Mouse (Mus musculus) thymus, adult 2 months (tissue): ENCODE data around the gene Usp10. TPM values are rescaled to one million over a fixed set of nuclear protein-coding genes. Genes with fewer than 3 reads are reported as not detected.

ENCODE experiments used
- DNase-seq: peaks from one replicate; pipeline ENCODE4 v3.0.0; 2021
- H3K27ac ChIP-seq: fragments of 200-500 bp; 2 replicates; pipeline ENCODE4 v1.5.1; 2012; ENCODE audit warnings: low read length, control low read depth; ENCODE audit not compliant: control insufficient read depth, insufficient read depth
- H3K27me3 ChIP-seq: fragments of 200-500 bp; 2 replicates; pipeline ENCODE4 v1.6.1; 2012; ENCODE audit warnings: mild to moderate bottlenecking, low read length, moderate library complexity, mixed read lengths; ENCODE audit not compliant: control insufficient read depth, insufficient read depth
- H3K36me3 ChIP-seq: fragments of 200-500 bp; 2 replicates; pipeline ENCODE4 v1.6.1; 2012; ENCODE audit warnings: mild to moderate bottlenecking, low read length, moderate library complexity; ENCODE audit not compliant: control insufficient read depth, insufficient read depth
- H3K4me1 ChIP-seq: fragments of 200-500 bp; replicated peaks from 2 replicates; pipeline ENCODE4 v1.6.1; 2012; ENCODE audit warnings: low read length; ENCODE audit not compliant: control insufficient read depth, insufficient read depth
- H3K4me3 ChIP-seq: fragments of 200-500 bp; 2 replicates; pipeline ENCODE4 v1.5.1; 2012; ENCODE audit warnings: mild to moderate bottlenecking, low read length, control low read depth, moderate library complexity; ENCODE audit not compliant: control insufficient read depth, insufficient read depth
- CTCF ChIP-seq: fragments of 200-500 bp; IDR thresholded peaks from 2 replicates; pipeline ENCODE4 v1.5.1; 2012; ENCODE audit warnings: mild to moderate bottlenecking, control low read depth, low read length, moderate library complexity, borderline replicate concordance; ENCODE audit not compliant: control insufficient read depth, poor library complexity, insufficient read depth; ENCODE audit errors: extremely low read depth
- POLR2A ChIP-seq: fragments of 200-500 bp; IDR thresholded peaks from 2 replicates; pipeline ENCODE4 v1.6.1; 2012; ENCODE audit warnings: mild to moderate bottlenecking, low read length, control low read depth, moderate library complexity; ENCODE audit not compliant: control insufficient read depth, poor library complexity, insufficient read depth; ENCODE audit errors: extremely low read depth
- WGBS: fragments of 180-500 bp; shearing (Covaris S2); methylation state at CpG from one replicate; pipeline ENCODE4 v1.1.7; 2018; 5-methylcytosine and 5-hydroxymethylcytosine counted together
- polyA plus RNA-seq: library from polyadenylated mRNA; depleted of rRNA; stranded (reverse); fragments of >200 nt; gene quantifications from 2 replicates; pipeline ENCODE4 v1.2.3, GENCODE M21; 2012

The Usp10 gene
- polyA plus RNA-seq, 1 experiment, result 126 TPM

DNA sequence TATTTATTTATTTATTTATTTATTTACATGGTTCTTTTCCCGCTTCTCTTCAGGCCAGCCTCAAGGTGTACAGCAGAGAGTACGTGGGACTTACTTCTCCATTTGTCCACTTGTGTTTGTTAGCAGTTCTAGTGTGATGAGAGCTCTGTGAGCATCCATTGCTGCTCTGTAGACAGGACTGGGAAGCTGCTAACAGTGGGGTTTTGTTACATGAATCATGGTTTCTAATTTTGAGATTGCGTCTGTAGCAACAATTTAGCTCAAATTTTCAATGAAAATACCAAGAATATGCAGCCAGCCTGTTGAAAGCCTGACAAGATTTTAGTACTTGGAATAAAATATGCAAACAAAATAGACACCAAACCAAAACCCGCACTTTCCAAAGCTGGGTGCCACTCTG lies 15.3 kb downstream of the Usp10 start:
- no peaks in the 10 kb centered on the region; the same call in 1 of the 2 replicates for H3K4me1 ChIP-seq
- 96% methylated on average over 4 of the region's 4 CpGs for WGBS

DNA sequence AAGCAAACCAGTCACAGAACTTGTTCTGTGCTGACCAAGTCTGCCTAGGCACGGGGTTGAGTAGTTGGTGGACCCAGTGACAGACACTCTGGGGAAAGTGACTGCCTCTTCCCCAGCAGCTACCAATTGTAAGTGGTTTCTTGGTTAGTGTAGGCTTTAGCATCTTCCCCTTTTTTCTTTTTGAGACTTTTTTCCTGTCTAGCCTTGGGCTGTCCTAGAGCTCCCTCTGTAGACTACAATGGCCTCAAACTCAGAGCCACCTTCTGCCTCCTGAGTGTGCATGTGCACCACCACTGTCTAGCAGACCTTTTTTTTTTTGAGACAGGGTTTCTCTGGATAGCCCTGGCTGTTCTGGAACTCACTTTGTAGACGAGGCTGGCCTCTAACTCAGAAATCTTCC lies 16.3 kb downstream of the Usp10 start:
- 24% methylated on average over 2 of the region's 2 CpGs for WGBS
- H3K27ac ChIP-seq, result no peak overlapping the region
- no peaks in the 10 kb centered on the region for H3K36me3 ChIP-seq
- H3K4me1 ChIP-seq, result no peaks in the 10 kb centered on the region; the same call in 1 of the 2 replicates
- no peak overlapping the region for H3K4me3 ChIP-seq
- TF ChIP-seq POLR2A (no peak), CTCF (no peak)
- DNase-seq, result peak; percentile 47
- no peaks in the 10 kb centered on the region for H3K27me3 ChIP-seq

More for the DNA sequence above, 15.3 kb downstream of the Usp10 start:
- no peak for DNase-seq
- H3K4me3 ChIP-seq, result no peak overlapping the region
- no peaks in the 10 kb centered on the region for H3K27me3 ChIP-seq
- no peak overlapping the region for H3K27ac ChIP-seq
- TF ChIP-seq CTCF (no peak), POLR2A (no peak)
- no peaks in the 10 kb centered on the region for H3K36me3 ChIP-seq

GRCm38 (mm10) chr8:119927422-119928092 lies 17.4 kb downstream of the Usp10 start:
- TF ChIP-seq POLR2A (no peak), CTCF (no peak)
- no peaks in the 10 kb centered on the region for H3K27me3 ChIP-seq
- no peaks in the 10 kb centered on the region for H3K36me3 ChIP-seq
- DNase-seq, result peak; percentile 47
- WGBS, result 76% methylated on average over 6 of the region's 6 CpGs
- no peak overlapping the region for H3K4me3 ChIP-seq
- H3K4me1 ChIP-seq, result no peaks in the 10 kb centered on the region; the same call in 1 of the 2 replicates
- H3K27ac ChIP-seq, result no peak overlapping the region

GRCm38 (mm10) chr8:119931317-119931716 lies 21.2 kb downstream of the Usp10 start:
- 94% methylated on average over 4 of the region's 4 CpGs for WGBS
- Histone ChIP-seq H3K4me3 (no peak overlapping the region), H3K4me1 (no peaks in the 10 kb centered on the region; the same call in 1 of the 2 replicates), H3K36me3 (peaks cover 5% of the 10 kb centered on the region; the same call in 1 of the 2 replicates), H3K27ac (no peak overlapping the region), H3K27me3 (no peaks in the 10 kb centered on the region)
- no peak for DNase-seq
- TF ChIP-seq POLR2A (no peak), CTCF (no peak)

GRCm38 (mm10) chr8:119933681-119934080 lies 23.5 kb downstream of the Usp10 start:
- Histone ChIP-seq H3K27me3 (no peaks in the 10 kb centered on the region), H3K4me3 (no peak overlapping the region), H3K27ac (no peak overlapping the region), H3K36me3 (peaks cover 11% of the 10 kb centered on the region), H3K4me1 (no peaks in the 10 kb centered on the region)
- TF ChIP-seq POLR2A, result no peak
- no peak for TF ChIP-seq CTCF
- WGBS, result 97% methylated on average over 4 of the region's 4 CpGs
- no peak for DNase-seq

DNA sequence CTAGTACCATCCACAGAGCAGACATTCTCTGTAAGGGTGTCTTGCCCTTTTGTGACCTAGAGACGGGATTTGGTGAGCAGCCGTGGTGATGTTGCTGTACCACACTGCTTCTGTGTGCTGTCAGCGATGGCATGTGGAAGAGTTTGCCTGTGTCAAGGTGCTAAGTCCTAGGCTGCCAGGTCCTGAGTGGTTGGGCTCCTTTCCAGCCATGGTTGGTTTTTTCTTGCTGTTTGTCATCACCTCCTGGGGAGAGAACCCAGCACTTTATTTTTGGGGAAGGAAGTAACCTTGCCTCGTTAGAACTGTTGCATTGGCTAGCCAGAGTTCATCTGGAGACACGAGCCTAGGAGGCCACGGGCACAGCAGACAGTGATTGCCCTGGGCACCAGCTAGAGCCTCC lies 25.4 kb downstream of the Usp10 start:
- H3K27me3 ChIP-seq, result no peaks in the 10 kb centered on the region
- DNase-seq, result no peak
- no peak overlapping the region for H3K4me3 ChIP-seq
- H3K36me3 ChIP-seq, result peaks cover 11% of the 10 kb centered on the region
- WGBS, result 44% methylated on average over 6 of the region's 6 CpGs
- no peak overlapping the region for H3K27ac ChIP-seq
- no peaks in the 10 kb centered on the region for H3K4me1 ChIP-seq
- no peak for TF ChIP-seq CTCF

GRCm38 (mm10) chr8:119938481-119938880 lies 28.3 kb downstream of the Usp10 start:
- WGBS, result 94% methylated on average over 7 of the region's 7 CpGs
- no peak overlapping the region for H3K27ac ChIP-seq
- no peak overlapping the region for H3K4me3 ChIP-seq
- TF ChIP-seq CTCF (no peak), POLR2A (no peak)
- no peaks in the 10 kb centered on the region for H3K27me3 ChIP-seq
- no peak for DNase-seq
- H3K4me1 ChIP-seq, result no peaks in the 10 kb centered on the region
- peaks cover 19% of the 10 kb centered on the region for H3K36me3 ChIP-seq
